Mouse (Mus musculus) kidney, adult 2 months (tissue): Measurements from ENCODE around the gene Ctbp1.

Experiments
- CTCF ChIP-seq: fragments of 200-500 bp; conservative IDR thresholded peaks from 2 replicates; pipeline ENCODE4 v1.5.1; 2011; ENCODE audit warnings: low read depth, mild to moderate bottlenecking, control low read depth, low read length, moderate library complexity, mixed read lengths; ENCODE audit not compliant: insufficient read depth, insufficient read length
- POLR2A ChIP-seq: fragments of 200-500 bp; IDR thresholded peaks from one replicate; pipeline ENCODE4 v1.6.1; 2011; ENCODE audit warnings: low read depth, low read length, control low read depth

- no peak for TF ChIP-seq CTCF
- TF ChIP-seq POLR2A = no peak
These were observed 63.5 kb downstream of the Ctbp1 start for GRCm38 (mm10) chr5:33211254-33211653.
